Mouse (Mus musculus) granulocyte monocyte progenitor cell, adult 5-6 weeks (primary cell): ENCODE measurements around the gene Hpgd. TPM values are rescaled to one million over a fixed set of nuclear protein-coding genes. Genes with fewer than 3 reads are reported as not detected.
A peak's percentile ranks its signal among the peaks of the same experiment; 100 is the strongest.

Experiments used
- ATAC-seq: replicated peaks from 2 replicates; pipeline ENCODE4 v1.8.0; 2016; ENCODE audit warnings: mild to moderate bottlenecking, moderate TSS enrichment, inconsistent platforms; ENCODE audit not compliant: poor library complexity, severe bottlenecking
- total RNA-seq, 2 experiments: library from RNA; stranded (forward) in 1 of 2; stranded (reverse) in 1 of 2; fragments of 200-712, 200-1000 nt in 1 of 2; fragments of >200 nt in 1 of 2; fragmentation: Nextera tagmentation in 1 of 2; gene quantifications; 2 replicates each; pipeline ENCODE4 v1.2.3; 2014 to 2017

Gene Hpgd
- total RNA-seq, 2 experiments from 2014 or later = 0.62 TPM; not detected in 1

DNA sequence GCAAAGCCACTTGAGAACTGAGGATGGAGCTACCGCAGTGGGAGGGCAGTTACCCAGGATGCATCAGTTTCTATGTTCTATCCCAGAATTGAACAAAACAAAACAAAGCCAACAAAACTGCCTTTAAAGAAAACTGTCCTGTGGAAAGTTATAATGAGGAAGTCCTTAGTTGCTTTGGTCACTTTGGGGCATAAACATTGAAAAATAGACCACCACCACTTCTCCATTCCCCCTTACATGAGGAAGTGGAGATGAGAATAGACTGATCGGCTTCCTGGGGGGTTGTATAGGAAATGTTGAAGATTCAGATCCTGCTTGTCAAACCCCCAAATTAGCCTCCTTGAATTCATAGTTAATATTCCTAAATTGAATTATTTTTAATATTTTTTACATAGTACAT is 19.2 kb downstream of the Hpgd start:
- ATAC-seq = peak; percentile 97

DNA sequence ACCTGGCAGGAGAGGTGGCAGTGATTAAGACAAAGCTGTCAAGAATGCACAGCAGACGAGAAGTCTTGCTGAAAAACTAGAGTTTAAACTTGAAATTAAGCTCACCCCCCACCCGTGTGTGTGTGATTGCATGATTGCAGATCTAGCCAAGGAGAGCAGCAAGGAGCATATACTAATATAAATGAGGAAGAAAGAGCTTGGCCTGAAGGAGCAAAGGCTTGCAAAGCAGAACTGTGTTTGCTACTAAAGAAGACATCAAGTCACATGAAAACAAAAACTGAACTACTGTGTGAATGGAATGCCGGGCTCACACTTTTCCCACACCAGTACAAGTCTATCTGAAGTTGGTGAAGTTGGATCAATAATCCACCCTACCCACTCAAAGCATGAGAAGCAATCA is 20.8 kb downstream of the Hpgd start:
- peak; percentile 60 for ATAC-seq

DNA sequence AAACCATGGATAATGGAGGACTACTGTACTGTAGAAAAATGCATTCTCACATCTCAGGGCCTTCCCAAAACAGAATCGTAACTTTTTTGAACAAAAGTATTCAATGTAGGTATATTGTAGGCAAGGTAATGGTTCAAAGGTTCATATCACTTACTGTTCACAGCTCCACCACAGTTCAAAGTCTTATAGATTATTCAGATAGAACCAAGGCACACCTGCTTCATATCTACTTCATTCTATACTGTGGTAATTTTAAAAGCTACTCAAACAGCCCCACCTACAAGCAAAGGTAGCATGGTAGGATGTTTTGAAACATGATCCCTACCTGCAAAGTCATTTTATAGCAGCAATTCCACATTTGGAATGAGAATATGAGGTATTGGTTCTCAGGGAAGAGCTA is 28.9 kb downstream of the Hpgd start:
- no peak for ATAC-seq

DNA sequence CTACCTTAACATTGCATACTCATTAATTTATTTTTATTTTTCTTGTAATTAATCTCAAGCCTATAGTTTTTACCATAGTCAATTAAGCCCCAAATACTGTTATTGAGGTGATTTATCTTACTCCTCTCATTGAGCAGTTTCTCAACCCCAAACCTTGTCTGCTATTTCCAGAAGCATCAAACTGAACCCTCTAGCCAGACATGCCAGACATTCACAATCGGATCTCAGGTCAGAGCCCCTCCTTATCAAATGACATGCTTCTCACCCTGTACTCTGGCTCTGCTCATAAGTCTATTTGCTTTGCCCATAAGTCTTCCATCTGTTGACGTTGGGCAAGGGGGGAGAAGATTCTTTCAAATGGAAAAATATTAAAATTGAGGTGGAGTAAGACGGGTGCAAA is 33.3 kb downstream of the Hpgd start:
- ATAC-seq = no peak

DNA sequence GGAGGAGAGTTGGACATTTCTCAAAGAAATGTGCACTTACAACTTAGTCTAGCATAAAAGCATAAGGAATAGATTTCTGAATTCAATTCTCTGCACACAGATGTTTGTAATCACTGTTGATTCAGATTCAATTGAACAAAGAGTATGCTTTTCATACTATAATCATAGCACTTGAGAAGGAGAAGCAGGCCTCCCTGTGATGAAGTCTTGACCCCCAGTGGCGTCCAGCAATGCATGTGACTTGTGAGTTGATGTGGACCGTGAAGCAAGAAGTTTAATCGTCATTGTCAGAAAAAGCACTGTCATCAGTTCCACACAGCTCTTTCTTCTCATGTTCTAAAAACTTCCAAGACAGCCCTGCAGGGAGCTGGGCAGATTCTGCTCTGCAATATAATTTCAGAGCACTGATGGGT is 33.8 kb downstream of the Hpgd start:
- no peak for ATAC-seq

DNA sequence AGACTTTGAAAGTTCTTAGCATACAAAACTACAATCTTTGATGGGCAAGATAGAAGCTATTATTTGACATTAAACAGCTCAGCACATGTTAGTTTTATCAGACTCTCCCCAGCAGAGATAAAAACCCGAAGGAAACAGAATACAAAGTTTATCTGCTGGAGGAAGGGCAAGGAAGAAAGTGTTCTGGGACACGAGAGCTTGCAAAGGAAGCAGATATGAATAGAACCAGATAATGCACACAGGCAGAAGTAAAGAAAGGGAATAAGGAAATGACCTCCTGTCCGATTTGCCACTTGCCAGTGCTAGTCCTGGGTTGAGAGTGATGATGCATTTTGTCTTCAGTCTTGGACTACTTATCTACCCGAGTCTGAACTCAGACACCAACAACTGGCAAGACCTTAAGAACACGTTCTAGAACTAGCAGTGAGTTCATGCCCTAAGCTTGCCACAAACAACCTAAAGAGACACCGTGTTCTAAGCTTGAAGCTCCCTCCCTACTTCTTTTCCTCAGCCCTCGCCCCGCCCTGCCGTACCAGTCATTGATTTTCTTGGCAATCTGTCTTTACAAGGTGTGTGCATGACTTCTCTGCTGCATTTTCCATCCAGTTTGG is 41.1 kb downstream of the Hpgd start:
- ATAC-seq = no peak

DNA sequence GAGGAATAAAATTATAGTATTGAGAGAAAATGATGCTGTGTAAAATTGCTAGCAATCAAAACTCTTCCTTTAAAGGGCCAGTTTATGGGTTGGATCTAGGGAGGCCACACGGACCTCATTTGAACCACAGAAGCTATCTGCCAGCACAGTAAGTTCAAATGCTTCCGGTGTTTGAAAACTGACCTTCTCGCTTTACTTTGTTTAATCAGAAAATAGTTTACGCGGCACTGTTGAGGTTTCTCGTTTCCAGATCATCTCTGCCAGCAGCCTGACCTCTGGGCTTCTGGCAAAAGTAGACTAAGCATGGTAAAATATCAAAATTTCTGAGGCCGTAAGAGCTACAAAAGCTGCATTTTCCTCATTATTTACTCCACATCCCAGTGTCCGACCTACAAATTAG is 42.4 kb downstream of the Hpgd start:
- ATAC-seq = no peak

DNA sequence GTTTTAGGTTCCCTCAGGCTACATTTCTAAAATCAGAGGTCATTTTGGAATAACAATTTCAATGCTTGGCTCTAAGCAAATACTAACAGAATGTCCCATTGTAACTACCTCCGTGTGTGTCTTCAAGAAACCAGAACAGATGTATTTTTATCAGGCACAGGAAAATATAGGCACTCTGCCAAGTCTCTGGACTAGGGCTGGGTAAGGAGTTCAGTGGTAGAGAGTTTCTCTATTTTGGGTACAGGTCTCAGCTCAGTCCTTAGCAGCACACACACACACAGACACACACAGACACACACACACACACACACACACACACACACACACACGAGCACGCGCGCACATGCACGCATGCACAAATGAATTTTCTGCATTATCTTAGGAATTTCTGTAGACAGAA is 49.1 kb downstream of the Hpgd start:
- ATAC-seq = no peak

DNA sequence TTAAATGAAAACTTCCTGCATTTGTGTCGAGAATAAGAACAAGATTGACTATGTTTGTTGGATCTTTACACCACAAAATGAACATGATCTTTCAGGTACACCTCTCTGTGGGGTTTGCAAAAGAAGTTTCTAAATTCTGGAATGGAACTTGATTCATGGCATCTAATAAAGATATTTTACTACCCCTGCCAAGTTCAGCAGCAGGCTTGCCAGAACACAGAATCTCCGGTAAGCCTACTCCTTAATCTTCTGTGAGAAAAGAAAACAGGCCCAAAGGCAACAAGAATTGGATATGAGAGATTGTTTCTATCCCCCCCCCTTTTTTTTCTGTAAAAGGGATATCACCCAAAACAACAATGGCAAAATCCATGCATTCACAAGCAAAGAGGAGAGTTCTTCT is 49.6 kb downstream of the Hpgd start:
- ATAC-seq = no peak

DNA sequence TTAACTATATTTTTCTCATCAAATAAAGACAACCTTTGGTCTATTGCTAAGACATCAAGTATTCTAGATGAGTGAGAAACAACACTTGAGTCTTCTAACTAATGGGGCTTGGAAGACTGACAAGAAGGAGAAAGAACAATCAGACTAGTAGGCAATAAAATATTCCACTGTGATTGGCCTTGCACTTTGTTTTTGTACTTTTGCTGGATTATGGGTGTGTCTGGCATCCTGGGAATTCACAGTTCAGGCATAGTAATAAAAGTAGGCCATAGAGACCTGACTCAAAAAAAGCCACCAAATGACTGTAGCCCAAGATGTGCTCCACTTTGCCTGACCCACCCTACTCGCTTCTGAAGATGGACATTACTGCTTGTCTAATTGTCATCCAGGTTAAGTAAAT is 50.0 kb downstream of the Hpgd start:
- no peak for ATAC-seq

DNA sequence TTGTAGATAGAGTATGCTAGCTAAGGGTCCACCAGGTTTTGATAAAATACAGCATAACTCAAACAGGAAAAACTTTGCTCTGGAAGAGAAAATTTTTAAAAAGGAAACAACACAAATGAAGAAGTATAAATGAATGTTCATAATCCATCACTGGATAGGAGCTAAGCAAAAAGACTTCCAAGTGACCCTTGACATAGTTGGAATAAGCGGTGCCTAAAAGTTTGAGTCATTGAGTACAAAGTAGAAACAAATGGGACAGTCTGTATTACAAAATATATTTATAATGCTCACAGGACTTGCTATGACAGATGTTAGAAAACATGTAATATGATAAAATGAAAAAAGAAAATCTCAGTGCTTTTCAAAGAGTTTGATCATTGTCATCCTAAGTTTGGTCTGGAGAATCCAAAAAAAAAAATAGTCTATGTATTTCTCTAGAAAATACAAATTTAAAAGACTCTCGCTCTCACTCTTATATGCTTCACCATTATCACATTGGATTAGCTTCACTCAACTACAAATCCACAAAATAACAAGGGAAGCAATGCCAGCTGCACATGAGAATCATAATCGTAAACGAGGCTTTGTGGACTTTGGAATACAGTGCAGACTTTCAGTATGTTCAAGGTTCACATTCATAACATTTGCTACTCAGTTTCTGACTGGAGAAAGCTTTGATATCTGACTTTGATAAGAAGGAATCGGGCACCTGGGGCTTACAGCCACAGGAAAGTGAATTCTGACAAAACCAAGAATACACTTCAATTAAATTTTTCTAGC is 51.4 kb downstream of the Hpgd start:
- no peak for ATAC-seq

DNA sequence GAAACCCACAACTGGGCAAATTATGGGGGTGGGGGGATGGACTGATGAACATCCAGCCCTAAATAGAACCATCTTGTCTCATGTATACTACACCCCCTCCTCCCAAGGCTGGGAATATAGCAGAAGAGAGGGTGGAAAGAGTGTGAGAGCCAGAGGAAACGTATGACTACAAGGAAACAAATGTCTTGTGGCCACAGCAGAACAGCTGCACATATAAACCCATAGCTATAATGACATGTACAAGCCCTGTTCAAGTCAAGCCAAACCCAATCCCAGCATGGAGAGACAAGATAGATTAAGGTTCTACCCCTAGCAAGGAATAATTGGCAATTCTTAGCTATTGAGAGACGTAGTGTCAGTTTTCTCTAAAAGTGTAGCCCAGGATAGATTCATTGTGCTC is 68.8 kb downstream of the Hpgd start:
- no peak for ATAC-seq
